Mouse (Mus musculus) CD4-positive, CD25-positive, alpha-beta regulatory T cell (primary cell): ENCODE measurements around the gene Olfr152. TPM values are rescaled to one million over a fixed set of nuclear protein-coding genes. Genes with fewer than 3 reads are reported as not detected.

Experiments
- polyA plus RNA-seq: library from polyadenylated mRNA; unstranded; fragments of 100-300 nt; shearing (Covaris generic); gene quantifications from one replicate; pipeline ENCODE4 v1.2.1, GENCODE M21; 2017

Gene Olfr152
- not detected for polyA plus RNA-seq

DNA sequence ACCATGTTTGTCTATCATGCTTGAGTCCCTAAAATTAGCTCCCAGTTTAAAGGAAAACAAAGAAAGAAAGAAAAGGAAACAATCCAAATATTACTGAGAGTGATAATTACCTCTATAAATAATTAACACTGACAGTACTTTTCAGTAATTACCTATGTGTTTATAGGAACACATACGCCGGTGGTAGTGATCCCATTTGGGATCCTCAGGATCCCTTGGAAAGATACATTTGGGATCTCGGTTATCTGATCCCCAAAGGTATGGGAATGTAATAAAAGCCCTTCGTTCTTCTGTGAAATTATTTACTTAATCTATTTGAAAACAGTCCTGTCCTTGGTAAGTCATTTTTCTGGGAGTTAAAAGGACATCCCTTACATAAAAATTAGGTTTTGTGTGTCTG is at the start of gene Olfr152:
Gene Olfr152, plus strand, starts transcription at position 301 of the 400 bp plus-strand sequence.

DNA sequence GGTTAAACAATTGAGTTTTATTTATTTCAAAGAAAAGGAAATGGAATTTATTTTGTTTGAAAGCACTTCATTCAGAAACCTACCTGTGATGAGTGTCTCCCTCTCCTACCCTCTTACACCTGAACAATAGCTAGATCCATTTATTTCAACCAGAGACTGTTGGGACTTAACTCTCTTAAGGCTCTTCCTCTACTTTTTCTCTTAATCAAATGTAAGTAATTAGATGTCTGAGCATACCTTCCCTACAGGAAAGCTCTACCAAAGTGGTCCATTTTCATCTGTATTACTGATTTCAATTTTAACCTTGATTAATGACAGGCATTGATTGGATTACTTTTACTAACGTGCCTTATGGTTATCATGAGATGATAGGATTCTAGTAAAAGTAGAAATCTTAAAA is 39.4 kb upstream of the Olfr152 start, which contains the start of gene Olfr1138:
Gene Olfr1138, minus strand, starts transcription at position 101 of the 400 bp plus-strand sequence.

DNA sequence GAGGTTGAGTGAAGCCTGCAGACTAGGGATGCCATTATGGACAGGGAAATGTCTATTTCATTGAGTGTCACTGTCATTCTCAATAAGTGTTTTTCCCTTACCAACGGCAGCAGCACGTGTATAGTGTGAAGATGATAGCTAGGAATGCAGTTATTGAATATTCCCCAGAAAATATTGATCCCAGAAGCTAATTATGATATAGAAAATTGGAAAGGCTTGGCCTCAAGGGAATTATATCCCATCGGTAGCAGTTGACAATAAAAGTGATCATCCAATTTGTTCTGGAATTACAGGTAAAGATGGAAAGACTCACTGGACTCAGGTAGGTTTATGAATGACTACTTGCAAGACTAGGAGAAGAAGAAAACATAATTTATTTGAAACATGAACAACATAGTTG is 35.8 kb upstream of the Olfr152 start, which contains the start of gene Olfr1140:
Gene Olfr1140, plus strand, starts transcription at position 301 of the 400 bp plus-strand sequence.

DNA sequence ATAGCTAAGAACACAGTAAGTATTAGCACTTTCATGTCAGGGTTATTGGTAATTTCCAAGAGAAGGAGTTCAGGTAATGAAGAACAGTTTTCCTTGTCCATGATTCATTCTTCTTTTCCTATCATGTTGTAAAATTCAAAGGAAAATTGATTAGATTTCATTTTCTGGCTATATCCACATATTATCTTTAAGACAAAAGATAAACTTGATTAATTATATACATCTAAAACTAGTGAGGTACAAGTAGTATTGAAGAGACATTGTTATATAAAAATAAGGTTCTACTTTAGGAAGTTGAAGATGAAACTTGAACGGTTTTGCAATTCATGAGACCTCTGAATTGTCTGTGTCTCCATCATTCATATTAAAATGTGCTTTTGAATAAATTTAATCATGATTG is 25.4 kb upstream of the Olfr152 start, which contains the start of gene Olfr1141:
Gene Olfr1141, minus strand, starts transcription at position 101 of the 400 bp plus-strand sequence.

DNA sequence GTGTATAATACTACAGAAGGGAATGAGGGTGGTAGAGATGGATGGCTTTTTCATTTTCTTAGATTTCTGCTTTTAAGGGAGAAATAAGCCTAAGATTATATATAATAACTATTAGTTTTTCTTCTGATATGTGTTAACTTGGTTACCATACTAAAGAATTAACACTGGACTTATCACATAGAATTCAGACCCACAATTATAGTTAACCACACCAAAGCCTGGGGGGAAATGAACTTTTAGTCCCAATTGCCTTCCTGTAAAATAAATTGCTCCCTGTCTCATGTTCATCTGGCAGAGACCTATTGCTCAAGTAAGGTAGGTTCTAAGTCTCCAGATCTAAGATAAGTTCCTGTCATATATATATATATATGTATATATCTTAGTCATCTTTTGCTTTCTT is 21.0 kb downstream of the Olfr152 start, which contains the start of gene Olfr1143:
Gene Olfr1143, plus strand, starts transcription at position 301 of the 400 bp plus-strand sequence.

DNA sequence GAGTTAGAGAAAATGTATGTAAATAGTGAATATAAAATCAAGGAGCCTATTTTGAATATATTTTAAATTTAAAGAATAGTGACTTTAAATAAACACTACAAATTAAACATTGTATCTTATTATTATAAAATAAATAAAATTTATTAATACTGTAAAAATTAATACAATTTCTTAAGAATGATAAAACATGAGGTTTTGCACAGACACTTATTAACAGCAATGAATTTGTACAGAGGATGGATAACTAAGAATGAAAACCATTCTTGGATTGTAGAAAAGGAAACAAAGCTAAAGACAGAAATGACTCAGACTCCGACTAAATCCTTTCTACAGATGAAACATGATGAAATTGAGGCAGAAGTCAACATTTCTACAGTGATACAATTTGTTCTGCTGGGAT is 30.2 kb downstream of the Olfr152 start, which contains the start of gene Olfr1145:
Gene Olfr1145, plus strand, starts transcription at position 301 of the 400 bp plus-strand sequence.

DNA sequence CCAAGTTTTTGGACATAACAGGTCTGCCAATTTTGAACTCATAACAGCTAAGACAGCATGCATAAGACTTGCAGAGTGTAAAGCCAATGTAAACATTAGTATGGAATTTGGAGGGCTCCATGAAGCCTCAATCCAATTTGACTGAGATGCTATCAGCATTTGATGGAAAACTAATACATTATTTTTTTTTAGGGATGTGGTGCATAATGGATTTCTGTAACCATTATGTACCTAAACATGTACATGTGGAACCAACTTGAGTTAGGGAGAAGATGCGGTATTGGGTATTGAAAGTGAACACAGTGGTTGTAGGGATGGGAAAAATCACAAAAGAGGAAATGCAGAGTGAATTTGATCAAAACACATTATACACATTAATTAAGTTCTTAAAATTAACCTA is 51.0 kb downstream of the Olfr152 start, which contains the start of gene Olfr1148:
Gene Olfr1148, plus strand, starts transcription at position 301 of the 400 bp plus-strand sequence.

Other genes with a start within 250 kb of the Olfr152 start
- not detected for gene Olfr153, start 247.7 kb upstream of the Olfr152 start, polyA plus RNA-seq
- gene Olfr1128, start 233.9 kb upstream of the Olfr152 start, polyA plus RNA-seq = not detected
- gene Olfr1129, start 205.6 kb upstream of the Olfr152 start, polyA plus RNA-seq = 0.07 TPM
- not detected for gene Olfr1130, start 173.3 kb upstream of the Olfr152 start, polyA plus RNA-seq
- 0.13 TPM for gene Olfr1131, start 152.4 kb upstream of the Olfr152 start, polyA plus RNA-seq
- not detected for gene Olfr1132, start 141.9 kb upstream of the Olfr152 start, polyA plus RNA-seq
- gene Olfr1133, start 132.1 kb upstream of the Olfr152 start, polyA plus RNA-seq = not detected
- not detected for gene Olfr1134, start 121.0 kb upstream of the Olfr152 start, polyA plus RNA-seq
- gene Olfr1135, start 105.8 kb upstream of the Olfr152 start, polyA plus RNA-seq = not detected
- not detected for gene Olfr1136, start 85.5 kb upstream of the Olfr152 start, polyA plus RNA-seq
- gene Olfr1137, start 66.3 kb upstream of the Olfr152 start, polyA plus RNA-seq = not detected
- not detected for gene Olfr1138, start 39.5 kb upstream of the Olfr152 start, polyA plus RNA-seq
- gene Olfr1140, start 35.7 kb upstream of the Olfr152 start, polyA plus RNA-seq = not detected
- gene Olfr1141, start 25.5 kb upstream of the Olfr152 start, polyA plus RNA-seq = not detected
- gene Olfr1143, start 21.1 kb downstream of the Olfr152 start, polyA plus RNA-seq = not detected
- not detected for gene Olfr1145, start 30.3 kb downstream of the Olfr152 start, polyA plus RNA-seq
- not detected for gene Olfr1148, start 51.0 kb downstream of the Olfr152 start, polyA plus RNA-seq
- not detected for gene Olfr1150-ps1, start 64.5 kb downstream of the Olfr152 start, polyA plus RNA-seq
- 0.11 TPM for gene Olfr1151, start 76.4 kb downstream of the Olfr152 start, polyA plus RNA-seq
- gene Olfr1152, start 87.0 kb downstream of the Olfr152 start, polyA plus RNA-seq = 0.05 TPM
- not detected for gene Olfr1153, start 115.5 kb downstream of the Olfr152 start, polyA plus RNA-seq
- gene Olfr1154, start 125.7 kb downstream of the Olfr152 start, polyA plus RNA-seq = not detected
- not detected for gene Olfr1155, start 165.7 kb downstream of the Olfr152 start, polyA plus RNA-seq
- 0.12 TPM for gene Olfr1156, start 173.6 kb downstream of the Olfr152 start, polyA plus RNA-seq
- gene Olfr1157, start 188.8 kb downstream of the Olfr152 start, polyA plus RNA-seq = not detected
- not detected for gene Olfr74, start 195.2 kb downstream of the Olfr152 start, polyA plus RNA-seq
- gene Olfr1158, start 210.6 kb downstream of the Olfr152 start, polyA plus RNA-seq = not detected
- gene Olfr1160, start 228.8 kb downstream of the Olfr152 start, polyA plus RNA-seq = not detected
- gene Olfr1161, start 243.3 kb downstream of the Olfr152 start, polyA plus RNA-seq = not detected